Mouse (Mus musculus): ENCODE results near the gene Galr3. TPM values are rescaled to one million over a fixed set of nuclear protein-coding genes. Genes with fewer than 3 reads are reported as not detected.

Gene Galr3
- total and polyA plus RNA-seq, 2 experiments from 2014 or later, result 0.20 to 0.47 TPM

GRCm38 (mm10) chr15:79009734-79010133 is 32.0 kb upstream of the Galr3 start:
- H3K4me1 ChIP-seq (ENCODE audit: insufficient read depth, low read length), result no peaks in the 10 kb centered on the region
- TF ChIP-seq CTCF (IDR thresholded peaks at IDR 0.05; ENCODE audit: low read depth), result no peak
- DNase-seq (ENCODE audit: low spot score) (no peak), ATAC-seq (no peak)
- H3K4me2 ChIP-seq (ENCODE audit: low read depth, low read length), result no peak overlapping the region
- no peak overlapping the region for H3K4me3 ChIP-seq (ENCODE audit: low read length)
- WGBS, result 71% methylated on average over 5 of the region's 5 CpGs
- H3K9me3 ChIP-seq (ENCODE audit: low read length), result no peaks in the 10 kb centered on the region
- H3K27me3 ChIP-seq (ENCODE audit: insufficient read depth, low read length), result no peaks in the 10 kb centered on the region
- H3K36me3 ChIP-seq (ENCODE audit: insufficient read depth, low read length), result peaks cover 4% of the 10 kb centered on the region; the same call in 1 of the 2 replicates
- no peak overlapping the region for H3K27ac ChIP-seq
- H3K9ac ChIP-seq (replicated peaks; ENCODE audit: low read length), result no peak overlapping the region

GRCm38 (mm10) chr15:79011550-79011949 is 30.1 kb upstream of the Galr3 start:
- TF ChIP-seq CTCF (IDR thresholded peaks at IDR 0.05; ENCODE audit: low read depth), result no peak
- ATAC-seq, result no peak
- Histone ChIP-seq H3K4me1 (ENCODE audit: insufficient read depth, low read length) (no peaks in the 10 kb centered on the region), H3K4me3 (ENCODE audit: low read length) (no peak overlapping the region), H3K27ac (no peak overlapping the region), H3K9ac (replicated peaks; ENCODE audit: low read length) (no peak overlapping the region), H3K36me3 (ENCODE audit: insufficient read depth, low read length) (no peaks in the 10 kb centered on the region), H3K9me3 (ENCODE audit: low read length) (no peaks in the 10 kb centered on the region), H3K27me3 (ENCODE audit: insufficient read depth, low read length) (no peaks in the 10 kb centered on the region), H3K4me2 (ENCODE audit: low read depth, low read length) (no peak overlapping the region)
- 33% methylated on average over 10 of the region's 10 CpGs for WGBS
- no peak for DNase-seq (ENCODE audit: low spot score)

GRCm38 (mm10) chr15:79013382-79013781 is 28.3 kb upstream of the Galr3 start:
- H3K9ac ChIP-seq (replicated peaks; ENCODE audit: low read length), result no peak overlapping the region
- ATAC-seq (peak; percentile 21), DNase-seq (ENCODE audit: low spot score) (peak; percentile 56)
- H3K27ac ChIP-seq, result no peak overlapping the region
- H3K4me1 ChIP-seq (ENCODE audit: insufficient read depth, low read length), result no peaks in the 10 kb centered on the region
- TF ChIP-seq CTCF (IDR thresholded peaks at IDR 0.05; ENCODE audit: low read depth), result no peak
- H3K4me2 ChIP-seq (ENCODE audit: low read depth, low read length), result no peak overlapping the region
- no peaks in the 10 kb centered on the region for H3K9me3 ChIP-seq (ENCODE audit: low read length)
- WGBS, result 40% methylated on average over 7 of the region's 7 CpGs
- H3K27me3 ChIP-seq (ENCODE audit: insufficient read depth, low read length), result no peaks in the 10 kb centered on the region
- H3K36me3 ChIP-seq (ENCODE audit: insufficient read depth, low read length), result no peaks in the 10 kb centered on the region
- no peak overlapping the region for H3K4me3 ChIP-seq (ENCODE audit: low read length)

GRCm38 (mm10) chr15:79018191-79018590 is 23.5 kb upstream of the Galr3 start:
- H3K27ac ChIP-seq, result no peak overlapping the region
- 29% methylated on average over 4 of the region's 4 CpGs for WGBS
- no peak for ATAC-seq
- no peak overlapping the region for H3K4me3 ChIP-seq (ENCODE audit: low read length)
- no peaks in the 10 kb centered on the region for H3K9me3 ChIP-seq (ENCODE audit: low read length)
- H3K9ac ChIP-seq (replicated peaks; ENCODE audit: low read length), result no peak overlapping the region
- no peaks in the 10 kb centered on the region for H3K4me1 ChIP-seq (ENCODE audit: insufficient read depth, low read length)
- H3K27me3 ChIP-seq (ENCODE audit: insufficient read depth, low read length), result no peaks in the 10 kb centered on the region
- no peak for DNase-seq (ENCODE audit: low spot score)
- no peak for TF ChIP-seq CTCF (IDR thresholded peaks at IDR 0.05; ENCODE audit: low read depth)
- H3K36me3 ChIP-seq (ENCODE audit: insufficient read depth, low read length), result no peaks in the 10 kb centered on the region
- H3K4me2 ChIP-seq (ENCODE audit: low read depth, low read length), result no peak overlapping the region

- TF ChIP-seq CTCF (IDR thresholded peaks at IDR 0.05; ENCODE audit: low read depth), result peak; percentile 66
- Histone ChIP-seq H3K9ac (replicated peaks; ENCODE audit: low read length) (no peak overlapping the region), H3K4me1 (ENCODE audit: insufficient read depth, low read length) (no peaks in the 10 kb centered on the region), H3K27ac (no peak overlapping the region), H3K36me3 (ENCODE audit: insufficient read depth, low read length) (no peaks in the 10 kb centered on the region), H3K9me3 (ENCODE audit: low read length) (no peaks in the 10 kb centered on the region), H3K27me3 (ENCODE audit: insufficient read depth, low read length) (no peaks in the 10 kb centered on the region), H3K4me2 (ENCODE audit: low read depth, low read length) (no peak overlapping the region), H3K4me3 (ENCODE audit: low read length) (no peak overlapping the region)
- WGBS, result 65% methylated on average over 3 of the region's 3 CpGs
- peak; percentile 56 for DNase-seq (ENCODE audit: low spot score)
- no peak for ATAC-seq
Observed at GRCm38 (mm10) chr15:79018886-79019285, 22.8 kb upstream of the Galr3 start.

- Histone ChIP-seq H3K9me3 (ENCODE audit: low read length) (no peaks in the 10 kb centered on the region), H3K27ac (no peak overlapping the region), H3K4me3 (ENCODE audit: low read length) (no peak overlapping the region), H3K36me3 (ENCODE audit: insufficient read depth, low read length) (no peaks in the 10 kb centered on the region), H3K27me3 (ENCODE audit: insufficient read depth, low read length) (no peaks in the 10 kb centered on the region), H3K9ac (replicated peaks; ENCODE audit: low read length) (no peak overlapping the region), H3K4me1 (ENCODE audit: insufficient read depth, low read length) (peaks cover 16% of the 10 kb centered on the region; the same call in 1 of the 2 replicates), H3K4me2 (ENCODE audit: low read depth, low read length) (no peak overlapping the region)
- DNase-seq (ENCODE audit: low spot score), result no peak
- WGBS, result 63% methylated on average over 10 of the region's 10 CpGs
- ATAC-seq, result no peak
- no peak for TF ChIP-seq CTCF (IDR thresholded peaks at IDR 0.05; ENCODE audit: low read depth)
Observed at GRCm38 (mm10) chr15:79022671-79023230, 18.9 kb upstream of the Galr3 start.

GRCm38 (mm10) chr15:79023366-79023765 is 18.3 kb upstream of the Galr3 start:
- ATAC-seq (no peak), DNase-seq (ENCODE audit: low spot score) (no peak)
- no peak overlapping the region for H3K4me3 ChIP-seq (ENCODE audit: low read length)
- H3K4me1 ChIP-seq (ENCODE audit: insufficient read depth, low read length), result peaks cover 17% of the 10 kb centered on the region; the same call in 1 of the 2 replicates
- 70% methylated on average over 1 of the region's 1 CpGs for WGBS
- H3K27ac ChIP-seq, result no peak overlapping the region
- no peaks in the 10 kb centered on the region for H3K9me3 ChIP-seq (ENCODE audit: low read length)
- H3K4me2 ChIP-seq (ENCODE audit: low read depth, low read length), result no peak overlapping the region
- H3K9ac ChIP-seq (replicated peaks; ENCODE audit: low read length), result no peak overlapping the region
- H3K27me3 ChIP-seq (ENCODE audit: insufficient read depth, low read length), result no peaks in the 10 kb centered on the region
- no peaks in the 10 kb centered on the region for H3K36me3 ChIP-seq (ENCODE audit: insufficient read depth, low read length)
- no peak for TF ChIP-seq CTCF (IDR thresholded peaks at IDR 0.05; ENCODE audit: low read depth)
